Mouse (Mus musculus) ES-E14 (cell line): ENCODE measurements at regions not wholly inside any gene's neighbourhood (a gene's known extent, or its start where the extent isn't known, plus 50 kb on each side); places are given as distances from the start of the nearest gene placed in this dataset.

Source experiments
- DNase-seq: peaks from one replicate; pipeline ENCODE4 v3.0.0-alpha.2; 2013; ENCODE audit warnings: low read depth, low spot score
- H3K27ac ChIP-seq: 2 replicates; pipeline ENCODE4 v1.5.1; 2012; ENCODE audit warnings: low read depth, mild to moderate bottlenecking, low read length, moderate library complexity, mixed read lengths; ENCODE audit not compliant: poor library complexity, insufficient read depth, severe bottlenecking
- H3K36me3 ChIP-seq: 2 replicates; pipeline ENCODE4 v1.6.1; 2012; ENCODE audit warnings: mild to moderate bottlenecking, low read length, moderate library complexity, mixed read lengths; ENCODE audit not compliant: control insufficient read depth, poor library complexity, insufficient read depth, severe bottlenecking
- H3K4me1 ChIP-seq, 2 experiments: fragments of 150-350 bp in 1 of 2; sonication (generic) in 1 of 2; 2 replicates each; pipeline ENCODE4 v1.6.1; 2012; ENCODE audit warnings: low read length in 2 of 2, mild to moderate bottlenecking in 1 of 2, mixed read lengths in 1 of 2; ENCODE audit not compliant: control insufficient read depth in 2 of 2, insufficient read depth in 2 of 2, poor library complexity in 1 of 2
- H3K4me3 ChIP-seq, 2 experiments: fragments of 150-350 bp in 1 of 2; sonication (generic) in 1 of 2; 2 replicates each; pipeline ENCODE4 v1.5.1; 2012; ENCODE audit warnings: low read length in 2 of 2, low read depth in 1 of 2, mild to moderate bottlenecking in 1 of 2, mixed read lengths in 1 of 2; ENCODE audit not compliant: insufficient read depth in 1 of 2, poor library complexity in 1 of 2, severe bottlenecking in 1 of 2
- H3K9ac ChIP-seq: 2 replicates; pipeline ENCODE4 v1.6.1; 2012; ENCODE audit warnings: low read depth, mild to moderate bottlenecking, low read length, mixed read lengths; ENCODE audit not compliant: poor library complexity, insufficient read depth, severe bottlenecking
- H3K9me3 ChIP-seq: fragments of 150-350 bp; sonication (generic); 2 replicates; pipeline ENCODE4 v1.6.1; 2012; ENCODE audit warnings: low read depth, mild to moderate bottlenecking, low read length; ENCODE audit not compliant: control insufficient read depth, insufficient read depth
- CHD2 ChIP-seq: IDR thresholded peaks from 2 replicates; pipeline ENCODE4 v1.6.1; 2014; ENCODE audit warnings: mild to moderate bottlenecking, low read depth, low read length, inconsistent platforms
- HCFC1 ChIP-seq: IDR thresholded peaks from 2 replicates; pipeline ENCODE4 v1.6.1; 2012; ENCODE audit warnings: low read length, inconsistent platforms, borderline replicate concordance; ENCODE audit not compliant: insufficient read depth
- MAFK ChIP-seq: IDR thresholded peaks from 2 replicates; pipeline ENCODE4 v1.6.1; 2014; ENCODE audit warnings: mild to moderate bottlenecking, low read depth, low read length, inconsistent platforms; ENCODE audit not compliant: insufficient read depth
- ZC3H11A ChIP-seq: IDR thresholded peaks from 2 replicates; pipeline ENCODE4 v1.6.1; 2012; ENCODE audit warnings: low read depth, mild to moderate bottlenecking, inconsistent platforms, low read length, borderline replicate concordance
- ZNF384 ChIP-seq: IDR thresholded peaks from 2 replicates; pipeline ENCODE4 v1.6.1; 2012; ENCODE audit warnings: low read depth, low read length, inconsistent platforms
- in situ Hi-C, 2 experiments: fragments of 600-800 bp; cut with MboI; formaldehyde crosslinking; loops; one replicate each; pipeline ENCODE4 v1.15.1; 2025; ENCODE audit warnings: low sequenced_read_pairs in 2 of 2, inconsistent platforms in 1 of 2; ENCODE audit not compliant: unreplicated experiment in 2 of 2

GRCm38 (mm10) chr3:60740543-60741294 is 261.9 kb upstream of the P2ry1 start:
- DNase-seq: no peak
- H3K4me1 ChIP-seq: no peaks in the 10 kb centered on the region
- no peak overlapping the region for H3K27ac ChIP-seq
- H3K9ac ChIP-seq: no peak overlapping the region
- in situ Hi-C loops: no loop called here
- H3K36me3 ChIP-seq: no peaks in the 10 kb centered on the region
- no peak for TF ChIP-seq ZNF384
- TF ChIP-seq CHD2: no peak
- no peak for TF ChIP-seq HCFC1
- TF ChIP-seq ZC3H11A: no peak
- H3K4me3 ChIP-seq: no peak overlapping the region
- no peaks in the 10 kb centered on the region for H3K9me3 ChIP-seq

- no peak overlapping the region for H3K27ac ChIP-seq
- no peak for DNase-seq
Measured at GRCm38 (mm10) chr3:60741379-60741778, 261.2 kb upstream of the P2ry1 start.

GRCm38 (mm10) chr3:60742232-60742631 is 260.4 kb upstream of the P2ry1 start:
- TF ChIP-seq ZC3H11A: no peak
- no peak for TF ChIP-seq HCFC1
- TF ChIP-seq ZNF384: no peak
- TF ChIP-seq CHD2: no peak
- no peak for TF ChIP-seq MAFK
- in situ Hi-C loops: no loop called here
- H3K9me3 ChIP-seq: no peaks in the 10 kb centered on the region
- H3K9ac ChIP-seq: no peak overlapping the region
- H3K4me3 ChIP-seq: no peak overlapping the region
- DNase-seq: no peak
- no peak overlapping the region for H3K27ac ChIP-seq
- no peaks in the 10 kb centered on the region for H3K4me1 ChIP-seq
- H3K36me3 ChIP-seq: no peaks in the 10 kb centered on the region

More at GRCm38 (mm10) chr3:60741379-60741778, 261.2 kb upstream of the P2ry1 start:
- no peaks in the 10 kb centered on the region for H3K36me3 ChIP-seq
- no peaks in the 10 kb centered on the region for H3K4me1 ChIP-seq
- in situ Hi-C loops: no loop called here
- H3K4me3 ChIP-seq: no peak overlapping the region
- H3K9me3 ChIP-seq: no peaks in the 10 kb centered on the region
- TF ChIP-seq CHD2 (no peak), MAFK (no peak), ZNF384 (no peak), ZC3H11A (no peak), HCFC1 (no peak)
- no peak overlapping the region for H3K9ac ChIP-seq

DNA sequence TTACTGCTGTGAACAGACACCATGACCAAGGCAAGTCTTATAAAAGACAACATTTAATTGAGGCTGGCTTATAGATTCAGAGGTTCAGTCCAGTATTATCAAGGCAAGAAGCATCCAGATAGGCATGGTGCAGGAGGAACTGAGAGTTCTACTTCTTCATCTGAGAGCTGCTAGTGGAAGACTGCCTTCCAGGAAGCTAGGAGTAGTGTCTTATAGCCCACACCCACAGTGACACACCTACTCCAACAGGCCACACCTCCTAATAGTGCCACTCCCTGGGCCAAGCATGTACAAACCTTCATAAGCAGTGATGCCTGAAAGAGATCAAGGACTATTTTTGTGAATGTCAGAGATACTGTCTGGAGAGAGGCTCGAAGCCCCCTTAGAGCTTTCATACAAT is 257.5 kb upstream of the P2ry1 start:
- in situ Hi-C loops: no loop called here
- DNase-seq: no peak
- TF ChIP-seq CHD2: no peak
- no peak for TF ChIP-seq MAFK
- no peak for TF ChIP-seq ZNF384
- TF ChIP-seq ZC3H11A: no peak
- TF ChIP-seq HCFC1: no peak
- H3K9me3 ChIP-seq: no peaks in the 10 kb centered on the region
- no peak overlapping the region for H3K27ac ChIP-seq
- no peak overlapping the region for H3K4me3 ChIP-seq
- no peak overlapping the region for H3K9ac ChIP-seq
- H3K4me1 ChIP-seq: no peaks in the 10 kb centered on the region
- no peaks in the 10 kb centered on the region for H3K36me3 ChIP-seq

DNA sequence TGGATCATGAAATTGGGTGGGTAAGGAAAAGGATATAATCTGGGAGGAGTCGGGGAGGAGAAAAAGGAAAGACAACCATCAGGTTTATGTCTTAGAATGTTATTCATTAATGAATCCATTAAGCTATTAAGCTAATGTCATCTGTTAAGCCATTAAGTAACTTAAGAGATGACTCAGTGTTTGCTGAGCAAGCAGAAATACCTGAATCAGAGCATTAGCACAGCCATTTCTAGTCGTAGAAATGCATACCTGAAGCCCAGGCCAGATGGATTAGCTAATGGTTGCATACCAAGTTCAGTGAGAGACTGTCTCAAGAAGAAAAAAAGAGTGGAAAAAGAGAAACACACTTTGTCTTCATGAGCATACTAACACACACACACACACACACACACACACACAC is 244.0 kb upstream of the P2ry1 start:
- H3K27ac ChIP-seq: no peak overlapping the region
- no peak overlapping the region for H3K4me3 ChIP-seq
- no peak for DNase-seq
- H3K36me3 ChIP-seq: no peaks in the 10 kb centered on the region
- in situ Hi-C loops: no loop called here
- H3K4me1 ChIP-seq: no peaks in the 10 kb centered on the region
- TF ChIP-seq MAFK: 0 out of 2 replicates have a peak, but pooled peaks have one; percentile 34
- TF ChIP-seq HCFC1: no peak
- H3K9ac ChIP-seq: no peak overlapping the region
- H3K9me3 ChIP-seq: no peaks in the 10 kb centered on the region
